Mouse (Mus musculus): ENCODE data around the gene Map2k6. TPM values are rescaled to one million over a fixed set of nuclear protein-coding genes. Genes with fewer than 3 reads are reported as not detected.
"Not testable (repeated sequence)": the region's sequence is repeated elsewhere in the genome, so short reads cannot be mapped to it uniquely, and the experiment has no call there.

The Map2k6 gene
- 10 to 100 TPM; 24.0 to 30.4 TPM for total RNA-seq (2021)
- long read RNA-seq, experiment 1, transcript Map2k6-201 (12 exons, 2,068 nt) = major isoform, 12 of 22 reads
- long read RNA-seq, experiment 1, partial matches to known transcripts = 4 of 22 reads
- long read RNA-seq, experiment 1, other reads (novel, unspliced or antisense) = 6 of 22 reads
- long read RNA-seq, experiment 2, transcript Map2k6-201 (12 exons, 2,068 nt) = major isoform, 9 of 19 reads
- long read RNA-seq, experiment 2, partial matches to known transcripts = 5 of 19 reads
- long read RNA-seq, experiment 2, other reads (novel, unspliced or antisense) = 5 of 19 reads

- intact Hi-C loops (cut with DNase I; ENCODE audit: low total_unique reads) = no loop called here
- peak; percentile 83 for DNase-seq
These were observed at the start of gene Map2k6 for GRCm38 (mm10) chr11:110398553-110399239. Gene Map2k6 (plus strand): TSS chr11:110399122.

GRCm38 (mm10) chr11:110354261-110354660, 44.7 kb upstream of the Map2k6 start:
- DNase-seq = no peak
- intact Hi-C loops (cut with DNase I; ENCODE audit: low total_unique reads) = no loop called here

- intact Hi-C loops (cut with DNase I; ENCODE audit: low total_unique reads); DNase-seq: not testable (repeated sequence)
These were observed 43.8 kb upstream of the Map2k6 start for GRCm38 (mm10) chr11:110355131-110355530.

- no peak for DNase-seq
- intact Hi-C loops (cut with DNase I; ENCODE audit: low total_unique reads) = no loop called here
These were observed 41.0 kb upstream of the Map2k6 start for GRCm38 (mm10) chr11:110357756-110358551.

GRCm38 (mm10) chr11:110365016-110365415, 33.9 kb upstream of the Map2k6 start:
- peak; percentile 47 for DNase-seq
- intact Hi-C loops (cut with DNase I; ENCODE audit: low total_unique reads) = loop anchor here (5.0 kb wide), 1 partner anchor 127 kb away; no protein-coding TSS in a partner anchor

- intact Hi-C loops (cut with DNase I; ENCODE audit: low total_unique reads) = loop anchor here (5.0 kb wide), 1 partner anchor 125 kb away; no protein-coding TSS in a partner anchor
- no peak for DNase-seq
These were observed 32.0 kb upstream of the Map2k6 start for GRCm38 (mm10) chr11:110366902-110367301.

- intact Hi-C loops (cut with DNase I; ENCODE audit: low total_unique reads) = loop anchor here (5.0 kb wide), 1 partner anchor 125 kb away; no protein-coding TSS in a partner anchor
- DNase-seq = no peak
These were observed 31.3 kb upstream of the Map2k6 start for GRCm38 (mm10) chr11:110367638-110368037.

- intact Hi-C loops (cut with DNase I; ENCODE audit: low total_unique reads) = loop anchor here (5.0 kb wide), 1 partner anchor 123 kb away; no protein-coding TSS in a partner anchor
- DNase-seq = no peak
These were observed 29.5 kb upstream of the Map2k6 start for GRCm38 (mm10) chr11:110369312-110370019.

GRCm38 (mm10) chr11:110371827-110372226, 27.1 kb upstream of the Map2k6 start:
- no peak for DNase-seq
- intact Hi-C loops (cut with DNase I; ENCODE audit: low total_unique reads) = no loop called here

GRCm38 (mm10) chr11:110372266-110372954, 26.5 kb upstream of the Map2k6 start:
- intact Hi-C loops (cut with DNase I; ENCODE audit: low total_unique reads) = no loop called here
- no peak for DNase-seq

GRCm38 (mm10) chr11:110374036-110374435, 24.9 kb upstream of the Map2k6 start:
- DNase-seq = no peak
- intact Hi-C loops (cut with DNase I; ENCODE audit: low total_unique reads) = no loop called here

GRCm38 (mm10) chr11:110379661-110380309, 19.1 kb upstream of the Map2k6 start:
- intact Hi-C loops (cut with DNase I; ENCODE audit: low total_unique reads) = no loop called here
- DNase-seq = peak; percentile 67

- no peak for DNase-seq
- intact Hi-C loops (cut with DNase I; ENCODE audit: low total_unique reads) = no loop called here
These were observed 18.6 kb upstream of the Map2k6 start for GRCm38 (mm10) chr11:110380310-110380668.

GRCm38 (mm10) chr11:110385487-110385886, 13.4 kb upstream of the Map2k6 start:
- intact Hi-C loops (cut with DNase I; ENCODE audit: low total_unique reads) = no loop called here
- DNase-seq = no peak

GRCm38 (mm10) chr11:110392763-110393162, 6.2 kb upstream of the Map2k6 start:
- intact Hi-C loops (cut with DNase I; ENCODE audit: low total_unique reads) = no loop called here
- no peak for DNase-seq

- intact Hi-C loops (cut with DNase I; ENCODE audit: low total_unique reads) = no loop called here
These were observed 4.0 kb upstream of the Map2k6 start for GRCm38 (mm10) chr11:110394788-110395452.

GRCm38 (mm10) chr11:110396085-110396484, 2.8 kb upstream of the Map2k6 start:
- DNase-seq = no peak
- intact Hi-C loops (cut with DNase I; ENCODE audit: low total_unique reads) = no loop called here

More at GRCm38 (mm10) chr11:110394788-110395452, 4.0 kb upstream of the Map2k6 start:
- DNase-seq = no peak

Measured in gastrocnemius, postnatal 14 days (tissue).